Mouse (Mus musculus): ENCODE results near the gene Acacb.

DNA sequence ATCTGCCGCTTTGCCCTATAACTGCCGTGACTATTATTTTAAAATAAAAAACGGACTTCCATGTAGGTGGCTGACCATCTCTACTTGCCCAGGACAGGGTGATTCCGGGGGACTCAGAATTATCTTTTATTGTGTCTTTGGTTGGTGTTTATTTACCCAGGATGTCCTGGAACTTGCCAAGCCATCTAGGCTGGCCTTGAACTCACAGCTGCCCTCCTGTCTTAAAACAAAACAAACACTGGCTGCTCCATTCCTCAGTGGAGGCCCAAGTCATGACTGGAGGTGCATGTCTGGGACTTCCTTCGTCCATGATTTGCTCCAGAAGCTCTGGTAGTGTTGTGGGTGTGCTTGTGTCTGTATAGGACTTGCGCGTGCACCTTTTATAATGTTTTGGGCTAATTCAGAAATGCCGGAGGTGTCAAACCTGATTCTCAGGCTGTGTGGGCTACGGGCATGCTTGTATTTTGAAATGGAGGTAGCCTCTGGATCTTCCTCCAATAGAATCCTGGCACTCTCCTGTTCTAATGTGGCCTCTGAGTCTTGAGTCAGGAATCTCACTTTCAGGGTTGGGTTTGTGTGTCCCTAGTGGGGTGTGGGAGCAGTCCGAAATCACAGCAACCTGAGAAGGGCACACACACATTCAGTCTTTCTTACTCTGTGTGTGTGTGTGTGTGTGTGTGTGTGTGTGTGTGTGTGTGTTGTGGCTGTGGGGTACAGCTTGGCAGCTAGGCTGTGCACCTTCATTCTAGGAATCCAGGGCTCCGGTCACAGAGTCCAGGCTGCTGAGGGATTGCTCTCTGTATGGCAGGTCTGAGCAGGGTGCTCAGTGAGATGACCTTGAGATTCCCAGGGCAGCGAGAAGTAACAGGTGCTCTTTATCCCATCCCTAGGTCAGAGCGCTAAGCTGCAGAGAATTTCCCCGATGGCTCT is 973 bp downstream of the Acacb start:
- TF ChIP-seq CTCF (IDR thresholded peaks at IDR 0.05; ENCODE audit: control insufficient read depth, insufficient read depth, insufficient replicate concordance, low read depth, low read length) (no peak), POLR2A (IDR thresholded peaks at IDR 0.05; ENCODE audit: control insufficient read depth, low read depth, low read length) (no peak)

All from testis, adult 2 months (tissue).